Mouse (Mus musculus) cortical plate, adult 2 months (tissue): Measurements from ENCODE around the gene Surf2.

Experiments
- CTCF ChIP-seq: fragments of 200-500 bp; IDR thresholded peaks from 2 replicates; pipeline ENCODE4 v1.5.1; 2011; ENCODE audit warnings: mild to moderate bottlenecking, control low read depth, low read length; ENCODE audit not compliant: insufficient read depth; ENCODE audit errors: extremely low read depth
- POLR2A ChIP-seq: fragments of 200-500 bp; IDR thresholded peaks from 2 replicates; pipeline ENCODE4 v1.6.1; 2011; ENCODE audit warnings: mild to moderate bottlenecking, low read length, control low read depth; ENCODE audit not compliant: insufficient read depth; ENCODE audit errors: extremely low read depth

DNA sequence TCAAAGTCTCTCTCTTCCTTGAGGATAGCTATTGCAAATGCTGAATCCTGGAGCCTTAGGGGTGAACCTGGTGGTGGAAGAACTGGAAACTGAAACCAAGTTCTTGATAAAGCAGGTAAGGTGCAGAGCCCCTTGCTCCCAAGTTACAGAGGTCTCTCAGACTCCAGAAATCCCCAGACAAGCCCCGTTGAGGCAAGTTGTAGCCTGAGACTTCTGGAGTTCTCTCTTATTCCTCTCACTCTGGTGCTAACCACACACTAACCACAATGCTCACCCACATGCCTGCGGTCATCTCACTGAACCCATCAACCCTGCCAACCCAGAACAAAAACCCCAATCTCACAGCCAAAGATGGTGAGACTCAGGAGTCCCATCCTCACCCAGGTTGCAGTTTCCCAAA, 19.1 kb downstream of the Surf2 start:
- TF ChIP-seq CTCF (no peak), POLR2A (no peak)
